Mouse (Mus musculus) E14TG2a.4 (cell line): ENCODE measurements around the gene Actn1.

ENCODE experiments used
- H3K27me3 ChIP-seq: 2 replicates; pipeline ENCODE4 v1.6.1; 2014; ENCODE audit warnings: low read length, control low read depth; ENCODE audit not compliant: insufficient read depth
- H3K36me3 ChIP-seq: 2 replicates; pipeline ENCODE4 v1.6.1; 2014; ENCODE audit warnings: low read length, control low read depth; ENCODE audit not compliant: insufficient read depth
- H3K4me1 ChIP-seq: replicated peaks from 2 replicates; pipeline ENCODE4 v1.6.1; 2014; ENCODE audit warnings: low read depth, low read length, control low read depth
- H3K4me3 ChIP-seq: replicated peaks from 2 replicates; pipeline ENCODE4 v1.5.1; 2014; ENCODE audit warnings: mild to moderate bottlenecking, low read length
- H3K9me3 ChIP-seq: 2 replicates; pipeline ENCODE4 v1.6.1; 2014; ENCODE audit warnings: low read length, control low read depth
- CTCF ChIP-seq: conservative IDR thresholded peaks from 2 replicates; pipeline ENCODE4 v1.5.1; 2014; ENCODE audit warnings: low read length
- NANOG ChIP-seq: IDR thresholded peaks from 2 replicates; pipeline ENCODE4 v1.6.1; 2014; ENCODE audit warnings: borderline replicate concordance, low read length, mixed read lengths
- POU5F1 ChIP-seq: IDR thresholded peaks from 2 replicates; pipeline ENCODE4 v1.6.1; 2014; ENCODE audit warnings: low read length, borderline replicate concordance

Gene Actn1

DNA sequence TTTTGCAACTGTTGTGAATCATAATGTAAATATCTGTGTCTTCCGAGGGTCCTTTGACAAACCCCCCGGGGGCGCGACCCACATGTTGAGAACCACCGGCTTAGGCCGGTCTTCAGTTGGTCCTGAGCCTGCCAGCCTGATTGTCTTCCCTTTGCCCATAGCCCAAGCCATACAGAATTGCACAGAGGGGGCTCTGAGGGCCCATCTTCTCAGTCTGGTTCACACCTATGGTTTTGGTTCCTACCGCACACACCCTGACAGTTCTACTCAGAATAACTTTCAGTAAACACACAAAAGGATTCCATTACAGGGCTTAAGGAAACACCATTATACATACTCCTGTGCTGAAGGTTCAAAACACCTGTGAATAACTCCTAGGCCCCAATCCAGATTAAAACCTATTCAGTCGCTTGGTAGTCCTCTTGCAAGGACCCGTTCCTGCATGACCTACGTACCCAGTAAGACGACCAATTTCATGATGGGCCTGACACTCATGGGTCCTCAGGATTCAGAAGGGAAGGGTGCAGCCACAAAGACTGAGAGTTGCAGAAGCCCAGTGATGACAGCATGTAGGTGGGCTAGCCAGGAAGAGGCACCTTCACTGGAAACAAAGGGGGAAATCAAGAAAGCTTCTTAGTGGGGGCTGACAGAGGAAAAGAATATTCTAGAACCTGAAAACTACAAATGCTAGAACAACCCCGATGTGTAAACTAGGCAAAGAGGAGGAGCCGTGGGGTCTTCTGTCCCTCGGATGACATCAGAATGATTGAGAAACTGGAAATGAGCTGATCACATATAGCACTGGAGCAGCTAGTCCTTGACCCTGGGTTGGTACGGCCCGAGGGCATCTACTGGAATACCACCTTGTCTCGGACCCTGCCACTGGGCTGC is 128.6 kb downstream of the Actn1 start:
- Histone ChIP-seq H3K4me3 (peak overlapping the region; percentile 87), H3K9me3 (no peaks in the 10 kb centered on the region), H3K36me3 (no peaks in the 10 kb centered on the region), H3K27me3 (peaks cover 37% of the 10 kb centered on the region), H3K4me1 (peaks cover 65% of the 10 kb centered on the region)
- TF ChIP-seq POU5F1 (no peak), CTCF (no peak), NANOG (no peak)

GRCm38 (mm10) chr12:80130558-80131358 is 129.4 kb downstream of the Actn1 start:
- Histone ChIP-seq H3K36me3 (no peaks in the 10 kb centered on the region), H3K9me3 (no peaks in the 10 kb centered on the region), H3K27me3 (peaks cover 30% of the 10 kb centered on the region), H3K4me1 (peaks cover 72% of the 10 kb centered on the region), H3K4me3 (no peak overlapping the region)
- no peak for TF ChIP-seq CTCF
- no peak for TF ChIP-seq POU5F1
- TF ChIP-seq NANOG = no peak

GRCm38 (mm10) chr12:80129531-80129930 is 130.6 kb downstream of the Actn1 start:
- peaks cover 78% of the 10 kb centered on the region for H3K4me1 ChIP-seq
- TF ChIP-seq CTCF = 0 out of 2 replicates have a peak, but pooled peaks have one; percentile 7
- TF ChIP-seq POU5F1 = no peak
- no peak for TF ChIP-seq NANOG
- H3K9me3 ChIP-seq = no peaks in the 10 kb centered on the region
- H3K4me3 ChIP-seq = no peak overlapping the region
- H3K27me3 ChIP-seq = peaks cover 30% of the 10 kb centered on the region
- H3K36me3 ChIP-seq = peaks cover 7% of the 10 kb centered on the region

- no peaks in the 10 kb centered on the region for H3K9me3 ChIP-seq
- H3K27me3 ChIP-seq = peaks cover 37% of the 10 kb centered on the region
- H3K36me3 ChIP-seq = peaks cover 25% of the 10 kb centered on the region
- no peak overlapping the region for H3K4me3 ChIP-seq
- H3K4me1 ChIP-seq = peaks cover 96% of the 10 kb centered on the region
- TF ChIP-seq CTCF (no peak), NANOG (no peak), POU5F1 (no peak)
These were observed 132.9 kb downstream of the Actn1 start for GRCm38 (mm10) chr12:80127191-80127762.

- H3K27me3 ChIP-seq = peaks cover 42% of the 10 kb centered on the region
- no peak for TF ChIP-seq NANOG
- TF ChIP-seq CTCF = no peak
- TF ChIP-seq POU5F1 = no peak
These were observed 134.9 kb downstream of the Actn1 start for GRCm38 (mm10) chr12:80125316-80125715.

GRCm38 (mm10) chr12:80124756-80125155 is 135.4 kb downstream of the Actn1 start:
- TF ChIP-seq CTCF (no peak), NANOG (no peak), POU5F1 (no peak)
- H3K36me3 ChIP-seq = peaks cover 49% of the 10 kb centered on the region
- no peaks in the 10 kb centered on the region for H3K9me3 ChIP-seq
- peaks cover 80% of the 10 kb centered on the region for H3K4me1 ChIP-seq
- no peak overlapping the region for H3K4me3 ChIP-seq
- peaks cover 46% of the 10 kb centered on the region for H3K27me3 ChIP-seq

More at GRCm38 (mm10) chr12:80125316-80125715, 134.9 kb downstream of the Actn1 start:
- Histone ChIP-seq H3K4me1 (peaks cover 84% of the 10 kb centered on the region), H3K36me3 (peaks cover 44% of the 10 kb centered on the region), H3K9me3 (no peaks in the 10 kb centered on the region), H3K4me3 (peak overlapping the region; percentile 37)

DNA sequence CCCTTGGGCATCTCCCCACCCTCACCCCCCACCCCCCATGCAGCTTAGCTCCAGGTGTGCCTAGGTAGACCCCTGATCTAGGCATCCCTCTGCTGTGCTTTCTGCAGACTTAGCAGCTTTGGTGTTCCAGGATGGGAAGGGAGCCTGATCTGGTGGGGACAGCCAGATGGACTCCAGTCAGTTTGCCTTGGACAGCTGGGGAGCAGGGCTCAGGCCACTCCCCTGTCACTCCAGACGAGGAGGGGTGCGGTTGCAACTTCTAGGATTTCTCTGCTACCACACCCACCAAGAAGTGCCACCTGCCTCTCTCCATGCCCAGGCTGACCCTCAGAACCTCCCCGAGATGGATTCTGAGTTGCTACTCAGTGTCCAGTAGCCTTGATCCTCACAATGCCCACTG is 136.0 kb downstream of the Actn1 start:
- no peak overlapping the region for H3K4me3 ChIP-seq
- H3K9me3 ChIP-seq = no peaks in the 10 kb centered on the region
- TF ChIP-seq POU5F1 = no peak
- peaks cover 53% of the 10 kb centered on the region for H3K36me3 ChIP-seq
- H3K4me1 ChIP-seq = peaks cover 80% of the 10 kb centered on the region
- peaks cover 49% of the 10 kb centered on the region for H3K27me3 ChIP-seq

DNA sequence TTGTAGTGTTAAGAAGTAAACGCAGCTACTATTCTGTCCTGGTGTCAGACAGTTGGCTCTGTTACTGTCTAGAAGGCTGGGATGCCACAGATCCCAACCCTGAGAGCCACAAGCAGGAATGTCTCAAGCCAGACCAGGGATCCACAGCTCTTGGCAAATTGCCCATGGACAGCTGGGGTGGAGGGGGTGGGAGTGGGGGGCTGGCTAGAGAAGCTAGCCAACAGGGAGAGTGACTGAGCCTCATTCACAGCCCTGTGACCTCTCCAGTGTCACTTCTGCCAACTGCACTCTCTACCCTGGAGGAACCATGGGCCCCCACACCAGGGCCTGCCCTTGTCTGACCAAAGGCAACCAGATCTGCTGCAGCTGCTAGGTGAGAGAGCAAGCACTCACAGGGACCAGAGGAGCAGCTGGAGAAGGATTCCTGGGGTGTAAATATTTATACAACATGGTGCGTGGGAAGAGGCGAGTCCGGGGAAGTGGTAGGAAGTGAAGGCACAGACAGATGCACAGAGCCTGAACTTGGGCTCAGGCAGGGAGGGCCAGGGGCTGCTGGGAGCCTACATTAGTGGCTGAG is 136.9 kb downstream of the Actn1 start:
- no peak for TF ChIP-seq POU5F1
- TF ChIP-seq CTCF = no peak
- TF ChIP-seq NANOG = no peak
- Histone ChIP-seq H3K4me3 (no peak overlapping the region), H3K27me3 (peaks cover 55% of the 10 kb centered on the region), H3K36me3 (peaks cover 53% of the 10 kb centered on the region), H3K9me3 (no peaks in the 10 kb centered on the region), H3K4me1 (peaks cover 79% of the 10 kb centered on the region)
